Mouse (Mus musculus) embryonic stem cell, embryonic (primary cell): ENCODE data around the gene Zdhhc15.
"Not testable (repeated sequence)": the region's sequence is repeated elsewhere in the genome, so short reads cannot be mapped to it uniquely, and the experiment has no call there.

Source experiments
- CTCF ChIA-PET, 4 experiments: fragments of 300-600 bp in 2 of 4; fragments of 350-600 bp in 2 of 4; sonication (Branson Sonifier 250); formaldehyde crosslinking; loops; one replicate each; lab custom pipeline; 2022; ENCODE audit warnings: inconsistent platforms in 2 of 4; lab: Charles Lee
- POLR2A ChIA-PET, 4 experiments: fragments of 300-600 bp in 2 of 4; fragments of 350-600 bp in 2 of 4; sonication (Branson Sonifier 250); formaldehyde crosslinking; loops; one replicate each; lab custom pipeline; 2022; ENCODE audit warnings: antibody characterized with exemption in 4 of 4, inconsistent platforms in 1 of 4; lab: Charles Lee

The Zdhhc15 gene

DNA sequence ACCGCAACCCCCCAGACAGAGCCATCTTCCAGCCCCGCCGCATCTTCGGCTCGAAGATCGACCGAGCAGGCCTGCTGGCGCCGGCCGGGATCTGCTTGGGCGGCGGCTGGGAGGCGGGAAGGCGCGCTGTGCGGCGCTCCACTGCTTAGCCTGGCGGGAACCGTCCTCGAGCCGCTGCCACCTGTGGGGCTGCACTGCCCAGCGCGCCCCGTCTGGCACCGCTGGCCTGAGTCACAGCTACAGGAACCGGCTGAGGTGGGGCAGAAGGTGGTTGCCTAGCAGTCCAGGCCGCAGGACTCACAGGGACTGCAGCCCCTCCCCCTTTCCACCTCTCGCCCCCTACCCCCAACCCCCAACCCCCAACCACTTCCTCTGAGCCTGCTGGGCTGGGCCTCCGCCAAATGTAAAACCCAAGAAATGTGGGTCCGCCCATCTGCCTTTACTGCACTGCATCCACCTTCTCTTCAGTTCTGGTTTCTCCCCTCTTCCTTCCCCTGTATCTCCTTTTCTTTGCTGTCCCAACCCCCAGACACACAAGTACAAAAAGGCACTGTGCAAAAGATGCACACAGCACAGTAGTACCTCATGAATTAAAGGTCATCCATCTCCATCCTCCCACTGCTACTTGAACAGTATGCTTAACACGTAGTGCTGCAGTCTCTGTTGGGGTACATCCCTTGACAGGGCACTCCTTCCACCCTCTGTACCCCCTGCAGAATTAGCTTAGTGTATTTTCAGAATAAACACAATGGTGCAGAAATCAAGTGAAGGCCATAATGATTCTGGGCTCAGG lies at the start of gene Zdhhc15:
Zdhhc15 (minus strand) TSS at position 308 of the 793 bp plus-strand sequence.
- CTCF ChIA-PET, result no interaction called here
- POLR2A ChIA-PET, result interaction anchor here in 1 of 4 experiments (0.7 kb wide), 1 partner anchor 156 kb away, joined by 5 read pairs; no protein-coding TSS in a partner anchor

DNA sequence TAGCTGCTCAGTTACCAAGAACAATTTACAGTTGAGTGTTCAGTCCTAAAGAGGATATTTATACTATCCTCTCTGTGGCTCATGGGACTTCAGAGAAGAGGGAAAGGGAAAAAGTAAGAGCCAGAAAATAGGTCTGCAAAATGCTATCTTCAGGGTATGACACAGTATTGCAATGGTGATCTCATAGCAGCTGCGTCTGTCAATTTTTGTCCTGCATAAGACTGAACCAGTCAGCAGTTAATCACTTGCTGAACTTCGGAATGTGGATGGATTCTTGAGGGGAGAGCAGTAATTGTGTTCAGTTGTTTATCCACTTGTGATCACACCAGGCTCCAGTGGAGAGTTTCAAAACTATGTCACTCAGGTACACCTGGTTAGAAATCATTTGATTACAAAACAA lies 37.1 kb upstream of the Zdhhc15 start:
- ChIA-PET CTCF (no interaction called here), POLR2A (no interaction called here)

GRCm38 (mm10) chrX:104669850-104670756 lies 761 bp downstream of the Zdhhc15 start:
- ChIA-PET POLR2A (interaction anchor here in 3 of 4 experiments (0.6 to 0.7 kb wide), 5 partner anchors 11 to 400 kb away, joined by 3 to 8 read pairs (median 4); no protein-coding TSS in a partner anchor), CTCF (no interaction called here)

DNA sequence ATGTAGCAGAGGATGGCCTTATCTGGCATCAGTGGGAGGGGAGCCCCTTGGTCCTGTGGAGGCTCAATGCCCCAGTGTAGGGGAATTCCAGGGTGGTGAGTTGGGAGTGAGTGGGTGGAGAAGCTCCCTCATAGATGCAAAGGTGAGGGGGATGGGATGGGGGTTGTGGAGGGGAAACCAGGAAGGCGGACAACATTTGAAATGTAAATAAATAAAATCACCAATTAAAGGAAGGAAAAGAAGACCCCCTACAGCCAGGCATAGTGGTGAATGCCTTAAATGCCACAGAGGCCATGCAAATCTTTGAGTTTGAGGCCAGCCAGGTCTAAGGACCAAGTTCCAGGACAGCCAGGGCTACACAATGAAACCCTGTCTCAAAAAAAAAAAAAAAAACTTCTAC lies 13.9 kb downstream of the Zdhhc15 start:
- POLR2A ChIA-PET, result interaction anchor here in 1 of 4 experiments (0.8 kb wide), 1 partner anchor 243 kb away, joined by 3 read pairs; the partner anchor contains the start of gene Abcb7

DNA sequence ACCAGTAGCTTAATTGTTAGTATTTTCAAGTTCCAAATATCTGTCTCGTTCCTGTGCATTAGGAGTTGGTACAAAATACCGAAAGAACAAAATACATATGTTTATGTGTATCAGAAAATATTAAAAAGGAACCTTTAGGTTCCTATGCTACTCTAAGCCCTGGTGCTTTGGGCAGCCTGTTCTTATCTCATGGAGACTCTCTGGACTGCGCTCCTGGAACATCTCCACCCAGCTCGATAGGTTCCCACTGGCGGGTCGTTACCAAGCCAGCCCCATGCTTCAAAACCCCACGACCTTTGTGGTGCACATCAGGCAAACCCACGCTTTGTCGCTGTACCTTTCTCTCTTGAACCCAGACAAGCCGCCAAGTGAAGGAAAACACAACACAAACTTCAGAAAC lies 58.3 kb downstream of the Zdhhc15 start:
- POLR2A ChIA-PET, result no interaction called here
- CTCF ChIA-PET, result interaction anchor here in 1 of 4 experiments (0.5 kb wide), 1 partner anchor 425 kb away, joined by 3 read pairs; no protein-coding TSS in a partner anchor

More for the DNA sequence above, 13.9 kb downstream of the Zdhhc15 start:
- CTCF ChIA-PET, result no interaction called here

DNA sequence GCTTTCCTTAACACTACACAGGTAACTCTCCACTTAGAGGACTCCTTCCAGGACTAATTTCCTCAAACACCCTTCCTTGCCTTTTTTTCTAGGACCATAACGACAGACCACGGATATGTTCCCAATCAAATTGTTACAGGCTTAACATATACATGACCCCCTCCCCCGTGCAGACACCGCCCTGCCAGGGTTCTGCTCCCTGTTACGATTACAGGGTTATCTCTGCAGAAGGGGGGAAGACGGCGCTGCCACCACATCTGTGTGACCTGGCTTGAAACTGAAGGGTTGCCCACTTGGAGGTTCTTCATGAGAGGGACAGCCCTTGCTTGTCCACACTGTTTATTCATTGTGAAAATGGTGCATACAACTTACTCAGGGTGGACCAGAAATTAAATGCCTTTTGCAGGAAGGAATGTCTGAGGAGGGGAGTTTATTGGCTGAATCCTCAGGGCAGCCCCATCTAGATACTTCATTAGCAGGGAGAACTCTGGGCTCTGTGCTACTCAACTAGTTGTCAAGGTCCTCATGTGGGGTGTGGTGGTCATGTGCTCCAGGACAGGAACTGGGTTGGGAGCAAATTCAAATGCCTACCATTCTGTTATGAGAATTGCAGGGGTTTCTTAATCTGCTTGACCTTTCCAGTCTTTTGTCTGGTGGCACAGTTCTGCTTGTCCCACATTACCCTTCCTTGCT lies 67.0 kb downstream of the Zdhhc15 start:
- CTCF ChIA-PET, result interaction anchor here in 1 of 4 experiments (0.7 kb wide), 1 partner anchor 384 kb away, joined by 5 read pairs; no protein-coding TSS in a partner anchor
- POLR2A ChIA-PET, result not testable (repeated sequence)

DNA sequence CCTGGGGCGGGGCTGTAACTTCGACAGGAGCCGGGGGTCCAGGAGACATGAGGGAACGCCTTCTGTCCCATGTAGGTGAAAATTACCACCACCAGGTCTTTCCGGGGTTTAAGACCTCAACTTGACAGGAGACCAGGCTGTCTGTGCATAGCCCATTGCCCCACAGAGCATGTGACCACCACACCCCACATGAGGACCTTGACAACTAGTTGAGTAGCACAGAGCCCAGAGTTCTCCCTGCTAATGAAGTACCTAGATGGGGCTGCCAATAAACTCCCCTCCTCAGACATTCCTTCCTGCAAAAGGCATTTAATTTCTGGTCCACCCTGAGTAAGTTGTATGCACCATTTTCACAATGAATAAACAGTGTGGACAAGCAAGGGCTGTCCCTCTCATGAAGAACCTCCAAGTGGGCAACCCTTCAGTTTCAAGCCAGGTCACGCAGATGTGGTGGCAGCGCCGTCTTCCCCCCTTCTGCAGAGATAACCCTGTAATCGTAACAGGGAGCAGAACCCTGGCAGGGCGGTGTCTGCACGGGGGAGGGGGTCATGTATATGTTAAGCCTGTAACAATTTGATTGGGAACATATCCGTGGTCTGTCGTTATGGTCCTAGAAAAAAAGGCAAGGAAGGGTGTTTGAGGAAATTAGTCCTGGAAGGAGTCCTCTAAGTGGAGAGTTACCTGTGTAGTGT lies 68.5 kb downstream of the Zdhhc15 start:
- POLR2A ChIA-PET, CTCF ChIA-PET: not testable (repeated sequence)

DNA sequence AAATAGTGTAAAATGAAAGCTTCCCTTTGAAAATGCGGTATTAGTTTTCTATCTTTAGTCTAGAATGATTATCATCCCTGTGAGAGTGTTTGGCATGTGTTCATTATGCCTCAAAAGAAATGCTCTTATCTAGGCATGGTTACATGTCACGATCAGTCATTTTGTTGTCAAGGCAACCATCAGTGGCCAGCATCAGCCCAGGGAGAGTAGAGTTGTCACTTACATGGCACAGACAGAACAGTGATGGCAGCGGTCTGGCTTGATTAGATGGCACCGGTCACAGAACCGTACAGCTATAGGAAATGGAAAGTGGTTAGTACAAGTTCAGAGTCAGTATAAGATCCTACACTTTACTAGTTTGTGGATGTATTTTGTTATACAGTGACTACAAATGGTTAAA lies 96.9 kb downstream of the Zdhhc15 start:
- ChIA-PET POLR2A (no interaction called here), CTCF (no interaction called here)

GRCm38 (mm10) chrX:104567497-104567896 lies 103.4 kb downstream of the Zdhhc15 start:
- ChIA-PET POLR2A (no interaction called here), CTCF (no interaction called here)

- POLR2A ChIA-PET, result interaction anchor here in 1 of 4 experiments (0.7 kb wide), 1 partner anchor 73 kb away, joined by 3 read pairs; no protein-coding TSS in a partner anchor
- CTCF ChIA-PET, result interaction anchor here in 1 of 4 experiments (0.6 kb wide), 1 partner anchor 431 kb away, joined by 6 read pairs; no protein-coding TSS in a partner anchor
Measured at GRCm38 (mm10) chrX:104545283-104545682, 125.6 kb downstream of the Zdhhc15 start.

DNA sequence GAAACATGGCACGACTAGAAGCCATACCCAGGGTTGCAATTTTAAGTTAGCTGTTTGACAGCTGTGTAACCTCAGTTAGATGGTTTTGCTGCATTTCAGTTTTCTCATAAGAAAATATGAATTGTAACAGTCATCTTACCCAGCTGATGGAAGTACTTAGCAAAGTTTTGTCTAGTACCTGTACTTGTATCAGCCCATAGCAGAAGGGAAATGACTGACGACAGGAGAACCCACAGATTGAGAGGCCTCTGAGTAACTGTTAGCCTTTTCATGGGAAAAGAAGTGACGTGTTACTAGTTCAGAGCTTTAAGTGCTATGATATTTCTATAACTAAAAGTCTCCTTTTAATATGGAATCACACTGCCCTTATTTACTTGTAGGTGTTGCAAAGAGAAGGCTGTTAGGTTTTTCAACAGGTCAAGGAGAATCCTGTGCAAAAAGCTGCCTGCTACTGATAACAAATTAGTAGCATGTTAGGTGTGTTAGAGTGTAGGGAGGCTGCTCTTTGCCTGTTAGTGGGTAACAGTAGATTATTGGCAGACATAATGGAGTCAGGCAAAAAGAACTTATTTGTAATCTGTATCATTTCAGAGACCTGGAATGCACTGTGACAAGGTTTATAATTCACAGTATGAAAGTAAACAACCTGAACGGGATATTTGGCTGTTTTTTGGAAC lies 126.8 kb downstream of the Zdhhc15 start:
- ChIA-PET CTCF (no interaction called here), POLR2A (no interaction called here)

GRCm38 (mm10) chrX:104542635-104543034 lies 128.2 kb downstream of the Zdhhc15 start:
- ChIA-PET POLR2A (no interaction called here), CTCF (no interaction called here)

- ChIA-PET CTCF (no interaction called here), POLR2A (no interaction called here)
Measured at GRCm38 (mm10) chrX:104501765-104502164, 169.1 kb downstream of the Zdhhc15 start.

DNA sequence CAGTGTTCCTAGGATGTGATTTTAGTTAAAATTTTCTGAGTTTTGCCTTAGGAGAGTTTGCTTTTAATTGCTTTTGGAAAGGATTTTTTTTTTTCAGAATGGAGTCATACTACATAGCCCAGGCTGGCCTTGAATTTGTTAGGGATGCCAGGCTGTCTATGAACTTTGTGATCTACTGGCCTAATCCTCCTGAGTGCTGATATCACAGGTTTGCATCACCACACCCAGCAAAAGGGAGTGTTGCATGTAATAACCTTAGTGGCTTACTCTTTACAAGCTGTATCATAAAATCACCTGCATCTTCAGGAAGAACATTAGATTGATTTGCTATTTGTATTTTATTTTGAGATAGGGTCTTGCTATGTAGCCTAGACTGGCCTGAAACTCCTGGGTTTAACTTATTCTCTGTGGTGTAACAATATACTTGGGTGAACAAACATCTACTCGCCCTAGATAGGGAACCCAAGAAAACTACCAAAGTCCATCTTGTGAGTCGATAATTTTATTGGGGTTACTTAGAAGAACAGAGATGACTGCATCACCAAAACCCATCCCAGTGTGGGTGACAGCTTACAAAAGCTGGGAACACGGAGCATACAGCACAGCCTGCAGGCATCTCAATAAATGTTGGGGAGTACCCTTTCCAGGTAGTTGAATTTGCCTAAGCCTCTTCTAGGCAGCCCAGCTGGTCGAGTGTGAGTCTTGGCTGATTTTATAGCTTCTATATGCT lies 181.1 kb downstream of the Zdhhc15 start:
- ChIA-PET CTCF (no interaction called here), POLR2A (no interaction called here)

DNA sequence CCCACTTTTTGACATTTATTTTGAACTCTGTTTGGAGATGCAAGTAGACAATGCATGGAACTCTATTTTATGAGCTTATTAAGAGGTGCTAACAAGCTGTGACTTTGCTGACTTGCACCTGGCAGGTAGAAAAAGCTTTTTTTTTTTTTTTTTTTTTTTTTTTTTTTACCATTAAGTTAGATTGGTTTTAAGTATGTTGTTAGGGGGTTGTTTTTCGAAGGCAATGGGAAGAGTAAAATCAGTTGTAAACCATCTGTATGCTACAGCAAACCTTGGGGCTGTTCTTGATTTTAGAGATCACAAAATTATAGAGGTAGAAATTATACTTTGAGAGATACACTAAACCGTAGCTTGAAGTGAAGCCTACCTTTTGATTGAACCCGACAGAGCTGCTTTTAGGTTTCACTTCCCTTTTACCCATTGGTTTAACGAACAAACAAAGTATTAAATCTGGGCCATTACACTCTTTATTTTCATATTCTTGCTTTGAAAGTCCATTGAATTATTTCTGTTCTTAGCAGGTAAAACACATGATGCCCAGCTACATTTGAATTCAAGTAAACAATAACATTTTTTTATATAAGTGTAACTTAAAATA lies 181.9 kb downstream of the Zdhhc15 start:
- ChIA-PET CTCF (interaction anchor here in 2 of 4 experiments (0.5 to 0.6 kb wide), 3 partner anchors 70 to 551 kb away, joined by 3 read pairs; no protein-coding TSS in a partner anchor), POLR2A (no interaction called here)

- ChIA-PET CTCF (no interaction called here), POLR2A (no interaction called here)
Measured at GRCm38 (mm10) chrX:104488036-104488435, 182.8 kb downstream of the Zdhhc15 start.
